Mouse (Mus musculus) erythroid progenitor cell, adult 5-6 weeks (primary cell): Measurements from ENCODE around the gene Rps27. TPM values are rescaled to one million over a fixed set of nuclear protein-coding genes. Genes with fewer than 3 reads are reported as not detected.

Experiments used
- ATAC-seq: replicated peaks from 2 replicates; pipeline ENCODE4 v1.8.0; 2016; ENCODE audit warnings: moderate number of reproducible peaks, mild to moderate bottlenecking, moderate TSS enrichment, inconsistent platforms; ENCODE audit not compliant: poor library complexity, low FRiP score, severe bottlenecking
- total RNA-seq, 2 experiments: library from RNA; stranded (forward) in 1 of 2; stranded (reverse) in 1 of 2; fragments of 150-400 nt in 1 of 2; fragments of 186-747, 209-891 nt in 1 of 2; gene quantifications; 2 replicates each; pipeline versions ENCODE4 v1.2.3 to v1.2.4; 2015 to 2017; ENCODE audit warnings: low replicate concordance in 2 of 2

Gene Rps27
- total RNA-seq, 2 experiments from 2014 or later, result 1,008 to 1,635 TPM

DNA sequence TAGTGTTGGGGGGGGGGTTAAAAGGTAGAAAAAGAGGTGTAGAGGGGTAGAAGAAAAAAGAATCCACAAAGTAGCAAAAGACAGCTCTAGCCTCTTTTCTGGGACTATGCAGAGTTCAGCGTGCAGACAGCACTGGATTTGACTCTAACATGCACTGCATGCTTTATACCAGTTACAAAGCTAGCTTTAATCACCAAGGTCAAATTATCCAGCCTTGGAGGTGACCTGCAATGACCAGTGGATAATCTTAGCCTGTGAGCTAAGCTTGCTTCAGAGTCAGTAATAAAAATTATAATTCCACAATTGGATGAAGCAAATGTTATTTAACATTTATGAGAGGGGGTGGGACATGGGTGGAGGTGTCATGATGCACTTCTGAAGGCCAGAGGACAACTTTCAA is 17.8 kb downstream of the Rps27 start:
- no peak for ATAC-seq

DNA sequence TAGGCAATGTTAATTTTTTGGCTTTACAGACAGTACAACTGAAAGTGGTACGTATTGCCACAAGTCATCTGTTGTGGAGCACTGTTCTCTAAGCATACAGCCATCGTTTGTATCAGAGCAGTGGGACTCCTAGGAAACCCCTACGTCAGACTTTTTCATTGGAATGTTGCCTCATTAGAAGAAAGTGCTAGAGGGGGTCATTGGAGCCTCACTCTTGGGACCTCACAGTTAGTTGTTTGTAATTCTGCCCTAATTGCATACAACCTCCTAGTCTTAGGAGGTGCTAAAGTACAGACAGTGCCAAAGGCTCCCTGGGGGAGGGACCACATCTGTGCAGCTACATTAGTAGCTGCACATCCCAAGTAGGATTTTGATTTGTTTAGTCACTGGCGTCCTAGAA is 18.7 kb downstream of the Rps27 start:
- ATAC-seq, result no peak

DNA sequence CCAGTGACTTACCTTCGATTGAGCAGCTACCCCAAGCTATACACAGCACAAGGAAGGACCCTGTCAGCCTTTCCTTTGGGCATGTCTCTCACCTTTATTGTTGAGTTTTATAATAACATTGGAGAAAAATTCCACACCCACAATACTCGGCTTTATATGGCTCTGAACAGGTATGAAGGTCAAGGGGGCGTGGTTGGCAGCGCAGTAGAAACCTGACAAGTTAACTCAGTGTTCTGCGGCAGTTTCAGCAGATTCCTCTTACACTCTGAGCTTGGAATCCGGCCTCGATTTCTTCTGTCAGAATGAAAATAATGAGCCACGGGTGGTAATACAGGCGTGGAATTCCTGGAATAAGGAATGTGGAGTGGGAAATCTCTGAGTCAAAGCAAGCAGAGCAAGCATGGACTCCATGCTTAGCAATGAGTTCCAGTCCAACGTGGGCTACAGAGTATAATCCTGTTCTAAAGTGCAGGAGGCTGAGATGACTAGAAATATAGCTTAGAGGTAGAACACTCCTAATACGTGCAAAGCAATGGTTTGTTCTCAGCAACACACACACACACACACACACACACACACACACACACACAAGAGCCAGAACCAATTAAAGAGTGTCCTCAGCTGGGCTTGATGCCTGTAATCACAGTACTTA is 22.5 kb downstream of the Rps27 start:
- ATAC-seq, result no peak

DNA sequence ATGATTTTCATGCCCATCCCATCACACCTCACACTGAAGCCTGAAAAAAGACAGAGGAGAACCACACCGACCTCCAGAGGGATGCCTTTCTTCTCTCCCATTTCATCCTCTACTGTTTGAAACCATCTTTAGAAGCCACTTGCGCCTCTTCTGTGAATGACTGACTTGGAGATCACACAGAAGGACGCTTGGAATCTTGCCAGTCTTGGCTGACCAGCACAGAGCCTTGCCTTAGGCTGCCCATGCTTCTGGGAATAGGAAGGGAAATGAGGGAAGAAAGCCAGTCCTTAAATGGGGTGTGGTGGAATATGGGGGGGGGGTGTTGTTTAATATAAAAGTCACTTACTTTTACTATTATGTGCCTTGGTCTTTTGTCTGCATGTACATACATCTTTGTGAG is 29.9 kb downstream of the Rps27 start:
- ATAC-seq, result no peak

DNA sequence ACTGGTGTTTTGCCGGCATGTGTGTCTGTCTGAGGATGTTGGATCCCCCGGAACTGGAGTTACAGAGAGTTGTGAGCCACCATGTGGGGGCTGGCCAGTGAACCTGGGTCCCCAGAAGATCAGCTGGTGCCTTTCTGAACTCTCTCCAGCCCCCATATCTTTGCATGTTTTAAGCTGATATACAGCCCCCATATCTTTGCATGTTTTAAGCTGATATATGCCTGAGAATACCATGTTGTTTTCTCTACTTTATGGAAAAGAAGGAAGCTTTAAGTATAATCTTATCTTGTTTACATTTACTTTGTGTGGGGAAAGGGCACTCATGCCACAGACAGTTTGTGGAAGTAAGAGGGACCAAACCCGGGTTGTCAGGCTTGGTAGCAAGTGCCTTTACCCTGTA is 33.9 kb downstream of the Rps27 start:
- no peak for ATAC-seq

Other genes with a start within 250 kb of the Rps27 start
- gene Hax1, start 214.9 kb downstream of the Rps27 start, total RNA-seq (2015; ENCODE audit: low replicate concordance), result 55.5 and 71.3 TPM in 2 replicates
- 41.2 and 68.0 TPM in 2 replicates for gene Hax1, start 214.9 kb downstream of the Rps27 start, total RNA-seq (2017; ENCODE audit: low replicate concordance)
- 26.3 and 51.6 TPM in 2 replicates for gene 4933434E20Rik, start 162.0 kb downstream of the Rps27 start, total RNA-seq (2015; ENCODE audit: low replicate concordance)
- gene 4933434E20Rik, start 162.0 kb downstream of the Rps27 start, total RNA-seq (2017; ENCODE audit: low replicate concordance), result 28.5 and 29.4 TPM in 2 replicates
- gene Ubap2l, start 161.0 kb downstream of the Rps27 start, total RNA-seq (2015; ENCODE audit: low replicate concordance), result 157 and 197 TPM in 2 replicates
- 107 and 126 TPM in 2 replicates for gene Ubap2l, start 161.0 kb downstream of the Rps27 start, total RNA-seq (2017; ENCODE audit: low replicate concordance)
- 134 and 153 TPM in 2 replicates for gene Tpm3, start 141.0 kb downstream of the Rps27 start, total RNA-seq (2015; ENCODE audit: low replicate concordance)
- 196 and 241 TPM in 2 replicates for gene Tpm3, start 141.0 kb downstream of the Rps27 start, total RNA-seq (2017; ENCODE audit: low replicate concordance)
- not detected in 2 replicates for gene Nup210l, start 109.5 kb downstream of the Rps27 start, total RNA-seq (2015; ENCODE audit: low replicate concordance)
- gene Nup210l, start 109.5 kb downstream of the Rps27 start, total RNA-seq (2017; ENCODE audit: low replicate concordance), result not detected in 2 replicates
- gene Rab13, start within 50 bp of the Rps27 start, total RNA-seq (2015; ENCODE audit: low replicate concordance), result not detected in 2 replicates
- gene Rab13, start within 50 bp of the Rps27 start, total RNA-seq (2017; ENCODE audit: low replicate concordance), result 0.39 and 0.53 TPM in 2 replicates
- gene Jtb, start 17.9 kb upstream of the Rps27 start, total RNA-seq (2015; ENCODE audit: low replicate concordance), result 10.9 and 46.5 TPM in 2 replicates
- 1.9 and 9.1 TPM in 2 replicates for gene Jtb, start 17.9 kb upstream of the Rps27 start, total RNA-seq (2017; ENCODE audit: low replicate concordance)
- gene Creb3l4, start 29.9 kb upstream of the Rps27 start, total RNA-seq (2015; ENCODE audit: low replicate concordance), result not detected in 2 replicates
- gene Creb3l4, start 29.9 kb upstream of the Rps27 start, total RNA-seq (2017; ENCODE audit: low replicate concordance), result not detected in 2 replicates
- 2.1 and 5.0 TPM in 2 replicates for gene Slc39a1, start 34.5 kb upstream of the Rps27 start, total RNA-seq (2015; ENCODE audit: low replicate concordance)
- gene Slc39a1, start 34.5 kb upstream of the Rps27 start, total RNA-seq (2017; ENCODE audit: low replicate concordance), result 2.2 and 7.4 TPM in 2 replicates
- 10.8 and 14.3 TPM in 2 replicates for gene Crtc2, start 40.5 kb upstream of the Rps27 start, total RNA-seq (2015; ENCODE audit: low replicate concordance)
- 5.3 and 16.5 TPM in 2 replicates for gene Crtc2, start 40.5 kb upstream of the Rps27 start, total RNA-seq (2017; ENCODE audit: low replicate concordance)
- gene Dennd4b, start 51.5 kb upstream of the Rps27 start, total RNA-seq (2015; ENCODE audit: low replicate concordance), result 13.3 and 40.2 TPM in 2 replicates
- 3.2 and 13.5 TPM in 2 replicates for gene Dennd4b, start 51.5 kb upstream of the Rps27 start, total RNA-seq (2017; ENCODE audit: low replicate concordance)
- gene Gatad2b, start 79.5 kb upstream of the Rps27 start, total RNA-seq (2015; ENCODE audit: low replicate concordance), result 55.8 and 59.8 TPM in 2 replicates
- 47.2 and 47.7 TPM in 2 replicates for gene Gatad2b, start 79.5 kb upstream of the Rps27 start, total RNA-seq (2017; ENCODE audit: low replicate concordance)
- not detected in 2 replicates for gene Slc27a3, start 176.3 kb upstream of the Rps27 start, total RNA-seq (2015; ENCODE audit: low replicate concordance)
- gene Slc27a3, start 176.3 kb upstream of the Rps27 start, total RNA-seq (2017; ENCODE audit: low replicate concordance), result 1.0 TPM in 1 of 2 replicates, not detected in the other
- 6.7 and 12.6 TPM in 2 replicates for gene Ints3, start 220.0 kb upstream of the Rps27 start, total RNA-seq (2015; ENCODE audit: low replicate concordance)
- 13.2 and 18.2 TPM in 2 replicates for gene Ints3, start 220.0 kb upstream of the Rps27 start, total RNA-seq (2017; ENCODE audit: low replicate concordance)